Mouse (Mus musculus) testis, adult 2 months (tissue): Measurements from ENCODE around the gene Mthfd2. TPM values are rescaled to one million over a fixed set of nuclear protein-coding genes. Genes with fewer than 3 reads are reported as not detected.
"Not testable (repeated sequence)": the region's sequence is repeated elsewhere in the genome, so short reads cannot be mapped to it uniquely, and the experiment has no call there.

ENCODE experiments used
- H3K27ac ChIP-seq: fragments of 200-500 bp; 2 replicates; pipeline ENCODE4 v1.5.1; 2012; ENCODE audit warnings: low read depth, low read length; ENCODE audit not compliant: control insufficient read depth, insufficient read depth
- H3K27me3 ChIP-seq: fragments of 200-500 bp; 2 replicates; pipeline ENCODE4 v1.6.1; 2012; ENCODE audit warnings: mild to moderate bottlenecking, low read length, moderate library complexity; ENCODE audit not compliant: control insufficient read depth, insufficient read depth
- H3K36me3 ChIP-seq: fragments of 200-500 bp; 2 replicates; pipeline ENCODE4 v1.6.1; 2012; ENCODE audit warnings: mild to moderate bottlenecking, low read length; ENCODE audit not compliant: control insufficient read depth, insufficient read depth
- H3K4me1 ChIP-seq: fragments of 200-500 bp; 2 replicates; pipeline ENCODE4 v1.6.1; 2012; ENCODE audit warnings: low read length; ENCODE audit not compliant: control insufficient read depth, insufficient read depth
- H3K4me3 ChIP-seq: fragments of 200-500 bp; 2 replicates; pipeline ENCODE4 v1.5.1; 2012; ENCODE audit warnings: low read depth, mild to moderate bottlenecking, low read length, moderate library complexity, mixed read lengths; ENCODE audit not compliant: control insufficient read depth
- CTCF ChIP-seq: fragments of 200-500 bp; IDR thresholded peaks from 2 replicates; pipeline ENCODE4 v1.5.1; 2012; ENCODE audit warnings: low read depth, mild to moderate bottlenecking, inconsistent platforms, low read length, moderate library complexity; ENCODE audit not compliant: control insufficient read depth, insufficient read depth, insufficient replicate concordance
- POLR2A ChIP-seq: fragments of 200-500 bp; IDR thresholded peaks from 2 replicates; pipeline ENCODE4 v1.6.1; 2012; ENCODE audit warnings: low read depth, mild to moderate bottlenecking, inconsistent platforms, low read length, moderate library complexity; ENCODE audit not compliant: control insufficient read depth
- polyA plus RNA-seq: library from polyadenylated mRNA; depleted of rRNA; stranded (reverse); fragments of >200 nt; gene quantifications from 2 replicates; pipeline ENCODE4 v1.2.3, GENCODE M21; 2012

Mthfd2 gene
- polyA plus RNA-seq, 1 experiment, result 13.9 TPM

DNA sequence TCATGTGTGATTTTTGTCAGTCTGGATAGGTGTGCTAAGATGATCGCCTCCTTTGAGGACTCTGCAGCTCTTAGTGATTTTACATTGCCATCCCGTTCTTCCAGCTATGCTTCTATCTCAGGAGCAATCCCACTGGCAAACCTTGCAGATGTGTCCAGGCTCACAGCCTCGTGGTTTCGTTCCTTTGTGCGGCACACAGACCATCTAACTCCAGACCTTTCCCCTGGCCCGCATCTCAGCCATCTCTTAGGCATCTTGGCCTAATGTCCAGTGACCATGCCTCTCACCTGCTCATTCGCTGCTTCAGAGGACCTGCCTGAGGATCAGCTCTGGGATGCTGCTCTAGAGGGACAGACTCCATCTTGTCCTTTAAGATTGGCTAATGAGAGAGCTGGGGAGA lies 24.5 kb upstream of the Mthfd2 start:
- Histone ChIP-seq H3K27ac (no peak overlapping the region), H3K36me3 (no peaks in the 10 kb centered on the region), H3K27me3 (no peaks in the 10 kb centered on the region), H3K4me3 (peak overlapping the region; percentile 90), H3K4me1 (peaks cover 10% of the 10 kb centered on the region)
- no peak for TF ChIP-seq CTCF
- TF ChIP-seq POLR2A, result no peak

DNA sequence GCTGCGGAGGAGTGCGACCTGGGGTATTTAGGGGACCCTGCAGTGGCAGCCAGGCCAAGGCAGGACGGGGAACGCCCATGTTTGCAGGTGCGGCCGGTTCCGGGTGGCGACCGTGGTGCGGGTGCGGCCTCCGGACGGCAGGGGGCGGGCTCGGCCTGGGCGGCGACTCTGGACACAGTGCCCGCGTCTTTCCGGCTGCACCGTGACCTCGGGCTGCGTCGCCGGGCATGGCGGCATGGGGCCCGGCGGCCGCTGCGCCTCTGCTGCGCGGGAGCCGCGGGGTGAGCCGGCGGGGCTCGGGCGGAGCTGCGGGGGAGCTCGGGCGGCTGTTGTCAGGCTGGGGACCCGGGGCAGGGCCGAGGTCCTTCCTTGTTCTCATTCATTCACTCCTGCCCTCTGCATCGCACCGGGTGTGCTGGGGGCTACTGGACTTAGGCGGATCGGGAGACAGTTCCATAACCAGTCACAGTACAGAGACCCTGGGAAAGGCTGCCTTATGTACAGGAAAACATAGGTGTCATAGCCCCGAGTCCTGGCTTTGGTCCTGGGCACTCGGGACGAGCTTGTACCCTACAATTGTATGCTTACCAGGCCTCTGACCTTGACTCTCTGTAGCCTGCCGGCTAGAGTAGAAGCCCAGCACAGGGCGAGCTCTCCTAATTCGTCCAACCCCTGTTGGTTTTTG lies 23.7 kb upstream of the Mthfd2 start:
- Histone ChIP-seq H3K4me1 (peaks cover 10% of the 10 kb centered on the region), H3K36me3 (no peaks in the 10 kb centered on the region), H3K27ac (peak overlapping the region; percentile 19), H3K4me3 (peak overlapping the region; percentile 90), H3K27me3 (no peaks in the 10 kb centered on the region)
- peak; percentile 93 for TF ChIP-seq POLR2A
- TF ChIP-seq CTCF, result peak; percentile 88

DNA sequence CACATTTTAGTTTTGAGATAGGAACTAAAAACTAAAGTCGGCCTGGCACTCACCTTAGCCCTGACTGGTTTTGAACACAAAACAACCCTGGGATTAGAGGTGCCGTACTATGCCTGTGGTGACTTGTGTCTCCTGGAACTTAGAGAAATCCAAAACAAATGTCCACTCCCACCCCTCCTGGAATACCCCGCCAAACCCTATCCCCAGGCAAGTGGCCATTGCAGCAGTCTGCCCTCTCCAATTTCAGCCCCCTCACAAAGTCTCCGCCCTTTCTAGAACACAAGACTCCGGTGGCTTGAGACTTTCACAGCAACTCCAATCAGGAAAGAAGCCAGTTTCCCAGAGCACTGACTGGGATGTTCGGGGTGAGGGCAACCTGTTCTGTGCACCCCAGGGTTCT lies 23.2 kb upstream of the Mthfd2 start, which contains the start of gene Bola3:
Gene Bola3, plus strand, starts transcription at position 275 of the 400 bp plus-strand sequence.
- H3K27ac ChIP-seq, result peak within 1 kb of the TSS; percentile 19
- peaks cover 10% of the 10 kb centered on the region for H3K4me1 ChIP-seq
- peak within 1 kb of the TSS; percentile 90 for H3K4me3 ChIP-seq
- no peak for TF ChIP-seq POLR2A
- TF ChIP-seq CTCF, result no peak
- no peaks in the 10 kb centered on the region for H3K27me3 ChIP-seq
- no peaks in the 10 kb centered on the region for H3K36me3 ChIP-seq

DNA sequence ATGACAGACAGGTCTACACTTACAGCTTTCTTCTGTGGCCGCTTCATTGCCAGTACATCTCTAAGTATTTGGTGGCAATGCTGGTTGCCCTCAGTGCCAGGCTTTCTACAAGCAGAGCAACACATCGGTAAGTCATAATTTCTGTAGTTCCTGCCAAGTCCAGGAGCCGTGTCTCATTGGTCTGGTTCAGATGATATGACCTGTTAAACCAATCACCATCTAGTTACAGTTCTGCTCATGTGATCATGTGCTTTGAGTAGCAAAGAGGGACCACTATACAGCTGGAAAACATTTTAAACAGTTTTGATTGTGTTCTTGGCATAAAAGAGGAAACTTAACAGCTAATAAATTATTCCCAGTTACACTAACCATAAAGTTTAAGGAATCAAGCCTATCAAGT lies 22.2 kb upstream of the Mthfd2 start:
- no peak overlapping the region for H3K4me3 ChIP-seq
- no peak overlapping the region for H3K27ac ChIP-seq
- no peaks in the 10 kb centered on the region for H3K27me3 ChIP-seq
- no peaks in the 10 kb centered on the region for H3K36me3 ChIP-seq
- TF ChIP-seq CTCF (no peak), POLR2A (no peak)
- H3K4me1 ChIP-seq, result peaks cover 10% of the 10 kb centered on the region

GRCm38 (mm10) chr6:83345285-83345684 lies 19.6 kb upstream of the Mthfd2 start:
- H3K27ac ChIP-seq, H3K4me1 ChIP-seq, H3K36me3 ChIP-seq, H3K27me3 ChIP-seq, H3K4me3 ChIP-seq: not testable (repeated sequence)

- Histone ChIP-seq H3K27ac (no peak overlapping the region), H3K36me3 (no peaks in the 10 kb centered on the region; the same call in none of the 2 replicates), H3K4me3 (no peak overlapping the region), H3K4me1 (no peaks in the 10 kb centered on the region), H3K27me3 (no peaks in the 10 kb centered on the region)
- TF ChIP-seq CTCF (no peak), POLR2A (no peak)
Observed at GRCm38 (mm10) chr6:83342957-83343356, 17.2 kb upstream of the Mthfd2 start.

DNA sequence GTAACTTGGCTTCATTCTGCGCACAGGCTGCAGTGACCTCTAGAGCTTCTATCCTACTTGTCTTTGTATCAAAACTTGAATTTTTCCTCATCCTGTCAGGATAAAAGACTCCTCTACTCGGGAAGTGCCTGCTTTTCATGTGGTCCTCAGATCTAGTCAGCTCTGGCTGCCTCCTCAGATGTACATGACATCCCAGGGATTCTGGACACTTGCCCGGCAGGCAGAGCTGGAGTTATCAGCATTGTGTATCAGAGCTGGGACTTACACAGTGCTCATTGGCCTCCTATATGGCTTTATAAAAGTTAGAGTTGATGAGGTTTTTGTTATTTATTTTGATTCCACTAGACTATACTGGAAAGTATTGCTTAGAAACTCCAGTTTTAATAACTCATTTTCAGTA lies 15.7 kb upstream of the Mthfd2 start:
- Histone ChIP-seq H3K27me3 (no peaks in the 10 kb centered on the region), H3K4me3 (no peak overlapping the region), H3K4me1 (no peaks in the 10 kb centered on the region), H3K27ac (peak overlapping the region; percentile 39; the same call in 1 of the 2 replicates), H3K36me3 (no peaks in the 10 kb centered on the region; the same call in none of the 2 replicates)
- TF ChIP-seq POLR2A (no peak), CTCF (no peak)
